Mouse (Mus musculus): Measurements from ENCODE around the gene Fam222a.

The Fam222a gene

DNA sequence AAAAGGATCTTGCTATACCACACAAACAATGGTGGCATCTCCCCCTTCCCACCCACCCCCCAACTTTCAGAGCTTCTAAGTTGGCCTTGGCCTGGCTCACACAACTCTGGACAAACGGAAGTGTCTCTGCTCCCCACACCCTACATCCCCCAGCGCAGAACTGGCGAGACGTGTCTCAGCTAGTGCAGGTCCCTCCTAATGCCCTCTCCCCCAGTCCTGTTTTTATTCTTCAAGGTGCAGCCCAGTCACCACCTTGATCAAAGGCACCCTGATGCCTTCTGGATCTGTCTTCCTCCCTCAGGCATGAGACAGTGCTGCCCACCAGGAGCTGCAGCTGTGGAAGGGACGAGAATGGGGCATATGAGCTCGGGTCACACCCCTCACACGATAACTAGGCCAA, 88.5 kb downstream of the Fam222a start:
- DNase-seq (ENCODE audit: low spot score): no peak

DNA sequence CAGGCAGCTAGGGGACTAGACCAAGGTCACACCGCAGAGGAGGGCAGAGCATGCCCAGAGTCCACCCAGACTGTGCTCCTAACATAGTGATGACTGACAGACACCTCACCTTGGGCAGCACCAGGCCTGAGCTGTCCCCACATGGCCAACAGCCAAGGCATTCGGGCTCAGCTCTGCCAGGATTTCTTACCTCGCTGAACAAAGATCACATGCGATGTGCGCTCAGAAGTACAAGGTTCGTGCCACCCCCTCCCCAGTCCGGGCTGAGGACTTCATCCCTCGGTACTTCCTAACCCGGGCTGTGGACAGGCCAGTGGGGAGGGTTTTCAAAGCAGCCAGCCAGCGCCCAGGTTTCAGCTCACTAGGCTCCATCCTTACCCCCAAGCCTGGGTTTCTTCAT, 89.6 kb downstream of the Fam222a start:
- DNase-seq (ENCODE audit: low spot score): no peak

DNA sequence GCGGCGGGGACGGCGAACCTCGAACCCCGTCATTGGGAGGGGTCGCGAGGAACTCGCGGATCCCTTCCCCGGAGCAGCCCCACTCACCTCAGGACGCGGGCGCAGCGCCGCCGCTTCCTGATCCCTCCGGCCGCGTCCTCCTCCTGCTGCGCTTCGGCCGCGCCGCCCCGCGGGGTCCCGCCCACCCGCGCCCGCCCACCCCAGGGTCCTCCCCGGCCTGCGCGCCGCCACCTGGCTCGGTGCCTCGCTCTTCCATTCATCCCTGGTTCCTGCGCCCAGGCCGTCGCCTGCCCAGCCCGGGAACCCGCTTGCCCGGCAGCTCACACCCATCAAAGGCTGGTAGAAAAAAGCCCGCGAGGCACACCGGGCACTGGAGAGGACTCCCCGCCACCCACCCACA, 90.4 kb downstream of the Fam222a start, which contains the start of gene Trpv4:
TSS of gene Trpv4 (minus strand) at position 167 of the 400 bp plus-strand sequence.
- no peak for DNase-seq (ENCODE audit: low spot score)

DNA sequence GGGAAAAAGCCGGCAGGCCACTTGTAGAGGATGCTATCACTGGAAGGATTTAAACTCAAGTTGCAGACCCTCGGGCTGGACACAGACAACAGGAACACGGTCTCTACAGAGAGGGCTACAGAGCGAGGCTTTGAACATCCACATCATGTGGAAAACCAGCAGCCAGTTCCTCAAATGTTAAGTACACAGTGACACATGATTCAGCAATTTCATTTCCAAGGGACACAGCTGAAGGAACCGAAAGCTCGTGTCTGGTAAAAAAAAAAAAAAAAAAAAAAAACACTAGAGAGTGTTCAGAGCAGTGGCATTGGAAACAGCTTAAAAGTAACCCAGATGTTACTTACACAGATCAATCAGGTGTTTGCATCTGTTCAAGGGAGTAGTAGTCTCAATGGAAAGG, 93.2 kb downstream of the Fam222a start:
- DNase-seq (ENCODE audit: low spot score): no peak

Measured in T-cell, adult 2 months (primary cell).